Mouse (Mus musculus): ENCODE results near the gene Ptprd.

GRCm38 (mm10) chr4:76194762-76195161 is 2017.0 kb downstream of the Ptprd start:
- TF ChIP-seq POLR2A (IDR thresholded peaks at IDR 0.05; ENCODE audit: borderline replicate concordance, control insufficient read depth, low read depth, low read length) (no peak), CTCF (IDR thresholded peaks at IDR 0.05; ENCODE audit: control insufficient read depth, insufficient read depth, low read length) (no peak)
